Comparison of ENCODE assay signal across 10 mouse cellular contexts in the genomic region with DNA sequence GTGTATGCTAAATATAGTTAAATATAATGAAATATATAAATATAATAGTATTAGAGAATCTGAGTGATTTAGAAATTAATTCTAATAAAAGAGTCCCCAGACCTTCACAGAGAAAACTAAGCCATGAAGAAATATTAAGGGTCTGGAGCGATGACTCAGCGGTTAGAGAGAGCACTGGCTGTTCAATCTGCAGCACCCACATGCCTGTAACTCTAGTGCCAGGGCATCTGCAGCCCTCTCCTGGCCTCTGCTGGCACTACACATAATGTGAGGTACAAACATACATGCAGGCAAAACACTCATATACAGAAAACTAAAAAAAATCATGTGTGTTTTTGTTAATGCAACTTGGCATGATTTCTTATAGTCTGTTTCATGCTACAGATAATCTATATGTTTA. TPM values are rescaled to one million over a fixed set of nuclear protein-coding genes. Genes with fewer than 3 reads are reported as not detected.
DNase-seq lines count a peak whose midpoint lies in the region; ATAC-seq and TF ChIP-seq lines count a peak whose summit lies in the region.
"Had no signal": no experiment of that assay in that cellular context is flagged by ENCODE, and none has a peak within 500 bp of the region (broad histone marks: within the 10 kb centered on the region; RNA-seq: fewer than 3 reads in every experiment).

No protein-coding gene starts in this region.

- no peak for ATAC-seq in hindbrain, embryonic 11.5 days (ENCODE audit: low FRiP score)
- no peak for ATAC-seq in hindbrain, embryonic 13.5 days (ENCODE audit: low FRiP score)
- ATAC-seq in lung, postnatal 0 days: no peak

- 91% methylated on average over 2 of the region's 2 CpGs for WGBS in hindbrain, embryonic 11.5 days
- WGBS in hindbrain, embryonic 13.5 days: 97% methylated on average over 2 of the region's 2 CpGs
- 93% methylated on average over 2 of the region's 2 CpGs for WGBS in lung, postnatal 0 days

- no peak overlapping the region for H3K4me3 ChIP-seq in hindbrain, embryonic 11.5 days (ENCODE audit: low read depth, low read length)
- H3K4me3 ChIP-seq in hindbrain, embryonic 13.5 days: no peak overlapping the region
- no peak overlapping the region for H3K4me3 ChIP-seq in lung, postnatal 0 days (ENCODE audit: low read depth, low read length)

- no peaks in the 10 kb centered on the region for H3K9me3 ChIP-seq in hindbrain, embryonic 11.5 days (ENCODE audit: control insufficient read depth, low read length)
- no peaks in the 10 kb centered on the region for H3K9me3 ChIP-seq in hindbrain, embryonic 13.5 days
- H3K9me3 ChIP-seq in lung, postnatal 0 days (ENCODE audit: low read length): no peaks in the 10 kb centered on the region

- H3K27me3 ChIP-seq in hindbrain, embryonic 11.5 days (ENCODE audit: control insufficient read depth, insufficient read depth, low read length): no peaks in the 10 kb centered on the region
- H3K27me3 ChIP-seq in hindbrain, embryonic 13.5 days: no peaks in the 10 kb centered on the region
- H3K27me3 ChIP-seq in lung, postnatal 0 days (replicated peaks; ENCODE audit: insufficient read depth, low read length): no peaks in the 10 kb centered on the region

- no peak overlapping the region for H3K4me2 ChIP-seq in hindbrain, embryonic 11.5 days (replicated peaks; ENCODE audit: low read depth, low read length)
- H3K4me2 ChIP-seq in hindbrain, embryonic 13.5 days: no peak overlapping the region
- no peak overlapping the region for H3K4me2 ChIP-seq in lung, postnatal 0 days (replicated peaks; ENCODE audit: low read depth, low read length)

- no peaks in the 10 kb centered on the region for H3K36me3 ChIP-seq in hindbrain, embryonic 11.5 days (ENCODE audit: control insufficient read depth, insufficient read depth, low read length)
- peaks cover 22% of the 10 kb centered on the region for H3K36me3 ChIP-seq in hindbrain, embryonic 13.5 days
- H3K36me3 ChIP-seq in lung, postnatal 0 days (ENCODE audit: insufficient read depth, low read length): no peaks in the 10 kb centered on the region

- peak; percentile 4 for DNase-seq in hindbrain, embryonic 11.5 days (ENCODE audit: low spot score)
- DNase-seq in B cell, adult 2 months: peak; percentile 7 to 57
- peak; percentile 35 for DNase-seq in adrenal gland, postnatal 14 days
- peak; percentile 15 for DNase-seq in lung, postnatal 0 days (ENCODE audit: low spot score)
- no peak for DNase-seq in layer of hippocampus, adult 9-11 months
- no peak for DNase-seq in urinary bladder, adult 2 months (ENCODE audit: low spot score)
- DNase-seq in heart, adult 9 months (ENCODE audit: low spot score in 2 of 2): no peak

- TF ChIP-seq CTCF in lung, postnatal 0 days (IDR thresholded peaks at IDR 0.05): peak; percentile 51

- no peak overlapping the region for H3K27ac ChIP-seq in hindbrain, embryonic 11.5 days (ENCODE audit: low read depth, low read length)
- no peak overlapping the region for H3K27ac ChIP-seq in hindbrain, embryonic 13.5 days
- no peak overlapping the region for H3K27ac ChIP-seq in lung, postnatal 0 days (ENCODE audit: low read length)

- TF ChIP-seq EP300 in lung, postnatal 0 days (IDR thresholded peaks at IDR 0.05): no peak

- no peak overlapping the region for H3K9ac ChIP-seq in hindbrain, embryonic 11.5 days (ENCODE audit: low read depth, low read length)
- no peak overlapping the region for H3K9ac ChIP-seq in hindbrain, embryonic 13.5 days
- H3K9ac ChIP-seq in lung, postnatal 0 days (replicated peaks; ENCODE audit: low read depth): no peak overlapping the region

- H3K4me1 ChIP-seq in hindbrain, embryonic 11.5 days (replicated peaks; ENCODE audit: control insufficient read depth, insufficient read depth, low read length): no peaks in the 10 kb centered on the region
- H3K4me1 ChIP-seq in hindbrain, embryonic 13.5 days (replicated peaks): no peaks in the 10 kb centered on the region
- no peaks in the 10 kb centered on the region for H3K4me1 ChIP-seq in lung, postnatal 0 days (ENCODE audit: insufficient read depth, low read depth, low read length)

RNA-seq across cellular contexts. Expression of a gene that starts 18.4 kb away (rescaled TPM):
- polyA plus RNA-seq in hindbrain, embryonic 11.5 days (2014; fragmentation: Nextera tagmentation; extraction: Ambion mirVana): 22.3 and 25.9 TPM in 2 replicates
- polyA plus RNA-seq in hindbrain, embryonic 13.5 days (2015; fragmentation: Nextera tagmentation; extraction: Ambion mirVana): 24.2 and 25.0 TPM in 2 replicates
- total RNA-seq in adrenal gland, postnatal 14 days (2021): 12.7 and 16.5 TPM in 2 replicates
- polyA plus RNA-seq in lung, postnatal 0 days (2015; fragmentation: Nextera tagmentation; extraction: Ambion mirVana): 11.3 TPM in 2 replicates
- 4.2 and 5.3 TPM in 2 replicates for polyA plus RNA-seq in urinary bladder, adult 2 months (2012; rRNA removed)

RNA-seq across cellular contexts. Expression of a gene that starts 23.7 kb away (rescaled TPM):
- 0.50 and 0.57 TPM in 2 replicates for polyA plus RNA-seq in hindbrain, embryonic 11.5 days (2014; fragmentation: Nextera tagmentation; extraction: Ambion mirVana)
- 0.28 and 0.30 TPM in 2 replicates for polyA plus RNA-seq in hindbrain, embryonic 13.5 days (2015; fragmentation: Nextera tagmentation; extraction: Ambion mirVana)
- not detected in 2 replicates for total RNA-seq in adrenal gland, postnatal 14 days (2021)
- 2.1 and 3.2 TPM in 2 replicates for polyA plus RNA-seq in lung, postnatal 0 days (2015; fragmentation: Nextera tagmentation; extraction: Ambion mirVana)
- polyA plus RNA-seq in urinary bladder, adult 2 months (2012; rRNA removed): not detected in 2 replicates
- total RNA-seq: adrenal gland, postnatal 36 days; heart, postnatal 10 days had no signal

RNA-seq across cellular contexts. Expression of a gene that starts 34.8 kb away (rescaled TPM):
- 19.0 and 27.6 TPM in 2 replicates for polyA plus RNA-seq in hindbrain, embryonic 11.5 days (2014; fragmentation: Nextera tagmentation; extraction: Ambion mirVana)
- polyA plus RNA-seq in hindbrain, embryonic 13.5 days (2015; fragmentation: Nextera tagmentation; extraction: Ambion mirVana): 33.6 and 36.2 TPM in 2 replicates
- 16.2 and 21.1 TPM in 2 replicates for total RNA-seq in adrenal gland, postnatal 14 days (2021)
- polyA plus RNA-seq in lung, postnatal 0 days (2015; fragmentation: Nextera tagmentation; extraction: Ambion mirVana): 10.8 and 11.7 TPM in 2 replicates
- 30.7 and 32.1 TPM in 2 replicates for polyA plus RNA-seq in urinary bladder, adult 2 months (2012; rRNA removed)

RNA-seq across cellular contexts. Expression of a gene that starts 46.0 kb away (rescaled TPM):
- polyA plus RNA-seq in hindbrain, embryonic 11.5 days (2014; fragmentation: Nextera tagmentation; extraction: Ambion mirVana): 443 and 479 TPM in 2 replicates
- polyA plus RNA-seq in hindbrain, embryonic 13.5 days (2015; fragmentation: Nextera tagmentation; extraction: Ambion mirVana): 683 and 716 TPM in 2 replicates
- total RNA-seq in adrenal gland, postnatal 14 days (2021): 610 and 644 TPM in 2 replicates
- polyA plus RNA-seq in lung, postnatal 0 days (2015; fragmentation: Nextera tagmentation; extraction: Ambion mirVana): 456 and 541 TPM in 2 replicates
- 400 and 528 TPM in 2 replicates for polyA plus RNA-seq in urinary bladder, adult 2 months (2012; rRNA removed)

RNA-seq across cellular contexts. Expression of a gene that starts 46.1 kb away (rescaled TPM):
- 16.1 and 18.5 TPM in 2 replicates for polyA plus RNA-seq in hindbrain, embryonic 11.5 days (2014; fragmentation: Nextera tagmentation; extraction: Ambion mirVana)
- 18.6 and 20.0 TPM in 2 replicates for polyA plus RNA-seq in hindbrain, embryonic 13.5 days (2015; fragmentation: Nextera tagmentation; extraction: Ambion mirVana)
- total RNA-seq in adrenal gland, postnatal 14 days (2021): 4.1 and 4.2 TPM in 2 replicates
- polyA plus RNA-seq in lung, postnatal 0 days (2015; fragmentation: Nextera tagmentation; extraction: Ambion mirVana): 5.3 and 6.1 TPM in 2 replicates
- polyA plus RNA-seq in urinary bladder, adult 2 months (2012; rRNA removed): 5.9 and 7.4 TPM in 2 replicates

Comparison
In these comparisons a context has a peak if more than half of its experiments do, and no peak if none do; other contexts are left out.
1. DNase-seq: peak in hindbrain, embryonic 11.5 days (single experiment), B cell, adult 2 months (2 of 2), adrenal gland, postnatal 14 days (single experiment) and lung, postnatal 0 days (single experiment); none in layer of hippocampus, adult 9-11 months (single experiment), urinary bladder, adult 2 months (single experiment) and heart, adult 9 months (0 of 2).